Mouse (Mus musculus): ENCODE measurements at regions not wholly inside any gene's neighbourhood (a gene's known extent, or its start where the extent isn't known, plus 50 kb on each side); places are given as distances from the start of the nearest gene placed in this dataset.

DNA sequence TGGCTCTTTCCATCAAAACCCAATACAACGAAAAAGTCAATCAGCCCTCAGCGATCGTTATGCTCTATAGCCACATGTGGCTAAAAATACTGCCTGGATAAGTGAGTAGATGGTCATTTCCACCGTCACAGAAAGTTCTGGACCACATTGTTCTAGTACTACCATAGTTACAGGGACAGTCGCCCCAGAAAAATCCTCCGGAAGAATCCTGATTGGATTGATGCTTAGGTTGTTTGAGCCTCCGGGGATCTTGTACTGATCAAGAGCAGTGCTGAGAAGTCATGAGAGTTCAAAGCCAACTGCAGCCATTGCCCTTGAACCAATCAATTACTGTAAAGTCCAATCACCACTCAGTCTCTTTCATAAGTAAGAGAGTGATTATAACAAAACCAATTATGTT lies 56.0 kb upstream of the Pax6 start:
- H3K4me1 ChIP-seq (replicated peaks), result no peaks in the 10 kb centered on the region
- no peaks in the 10 kb centered on the region for H3K36me3 ChIP-seq (replicated peaks)
- ATAC-seq (ENCODE audit: insufficient read depth), result no peak
- WGBS (ENCODE audit: insufficient replicate concordance), result 38% methylated on average over 7 of the region's 7 CpGs
- H3K9ac ChIP-seq, result no peak overlapping the region
- H3K9me3 ChIP-seq (replicated peaks), result no peaks in the 10 kb centered on the region
- H3K27ac ChIP-seq (replicated peaks), result no peak overlapping the region
- no peak overlapping the region for H3K4me2 ChIP-seq
- H3K27me3 ChIP-seq, result peaks cover 21% of the 10 kb centered on the region
- no peak overlapping the region for H3K4me3 ChIP-seq (replicated peaks)

DNA sequence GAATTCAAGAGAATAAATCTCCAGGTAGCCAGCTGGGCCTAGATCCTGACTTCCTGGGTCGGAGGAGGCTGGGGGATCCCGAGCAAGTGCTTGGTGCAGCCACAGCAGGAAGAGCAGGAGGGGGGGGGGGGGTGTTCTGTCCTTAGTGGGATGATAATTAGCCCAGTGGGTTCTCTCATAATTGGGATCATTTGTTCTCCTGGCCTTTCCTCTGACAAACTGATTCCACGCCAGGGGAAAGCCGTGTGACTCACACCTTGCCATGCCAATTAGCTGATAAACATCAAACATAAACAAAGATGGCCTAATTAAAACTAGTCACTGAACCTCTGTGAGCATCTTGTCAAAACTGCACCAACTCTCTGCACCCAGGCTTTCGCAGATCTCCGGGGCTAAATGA lies 55.5 kb upstream of the Pax6 start:
- no peak overlapping the region for H3K4me3 ChIP-seq (replicated peaks)
- no peak overlapping the region for H3K27ac ChIP-seq (replicated peaks)
- no peak overlapping the region for H3K4me2 ChIP-seq
- no peak overlapping the region for H3K9ac ChIP-seq
- H3K9me3 ChIP-seq (replicated peaks), result no peaks in the 10 kb centered on the region
- peaks cover 21% of the 10 kb centered on the region for H3K27me3 ChIP-seq
- ATAC-seq (ENCODE audit: insufficient read depth), result no peak
- H3K4me1 ChIP-seq (replicated peaks), result no peaks in the 10 kb centered on the region
- no peaks in the 10 kb centered on the region for H3K36me3 ChIP-seq (replicated peaks)
- 58% methylated on average over 6 of the region's 6 CpGs for WGBS (ENCODE audit: insufficient replicate concordance)

DNA sequence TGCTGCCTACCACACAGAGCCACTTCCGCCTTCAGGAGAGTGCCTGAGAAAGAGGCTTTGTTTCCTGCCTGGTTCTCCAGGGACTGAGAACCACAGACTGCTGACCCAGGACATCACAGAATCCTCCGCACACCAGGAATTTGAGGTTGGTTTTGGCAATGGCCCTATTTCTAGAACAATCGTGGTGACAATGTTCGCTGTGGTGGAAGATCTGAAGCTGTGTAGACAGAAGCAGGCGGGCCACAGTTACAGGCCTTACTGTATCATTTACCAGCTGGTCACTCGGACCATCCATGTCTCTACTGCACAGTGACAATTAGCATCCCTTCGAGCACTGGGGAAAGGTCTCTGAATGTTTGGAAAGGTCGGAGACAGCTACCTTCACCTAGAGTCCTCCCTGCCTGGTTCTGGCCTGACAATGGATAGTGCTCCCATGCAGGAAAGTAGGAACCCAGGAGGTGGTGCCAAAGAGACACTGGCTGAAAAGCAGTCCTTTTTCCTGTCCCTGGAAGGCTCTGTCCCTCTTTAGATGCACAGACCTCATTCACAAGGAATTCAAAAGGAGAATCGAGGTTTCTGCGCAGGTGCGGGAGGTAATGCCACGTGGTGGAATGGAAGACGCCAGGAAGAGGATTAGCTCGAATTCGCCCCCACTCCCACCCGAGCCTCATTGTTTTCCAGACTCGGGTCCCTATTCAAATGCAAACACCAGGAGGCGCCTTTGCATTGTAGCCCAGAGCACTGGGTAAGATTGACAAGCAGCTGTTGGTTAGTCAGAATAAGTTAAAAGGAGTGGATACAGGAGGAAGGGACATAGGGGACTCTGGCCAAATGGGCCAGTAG lies 52.6 kb upstream of the Pax6 start:
- H3K4me1 ChIP-seq (replicated peaks), result no peaks in the 10 kb centered on the region
- peaks cover 21% of the 10 kb centered on the region for H3K27me3 ChIP-seq
- no peak overlapping the region for H3K9ac ChIP-seq
- H3K4me2 ChIP-seq, result peak overlapping the region; percentile 23; the same call in 1 of the 2 replicates
- no peaks in the 10 kb centered on the region for H3K9me3 ChIP-seq (replicated peaks)
- H3K4me3 ChIP-seq (replicated peaks), result no peak overlapping the region
- WGBS (ENCODE audit: insufficient replicate concordance), result 35% methylated on average over 18 of the region's 18 CpGs
- no peaks in the 10 kb centered on the region for H3K36me3 ChIP-seq (replicated peaks)
- no peak overlapping the region for H3K27ac ChIP-seq (replicated peaks)
- ATAC-seq (ENCODE audit: insufficient read depth), result no peak
